Mouse (Mus musculus): Measurements from ENCODE around the gene Endov. TPM values are rescaled to one million over a fixed set of nuclear protein-coding genes. Genes with fewer than 3 reads are reported as not detected.

Endov gene
- total and polyA plus RNA-seq, 3 experiments, result 8.9 to 16.6 (median 14.4) TPM

DNA sequence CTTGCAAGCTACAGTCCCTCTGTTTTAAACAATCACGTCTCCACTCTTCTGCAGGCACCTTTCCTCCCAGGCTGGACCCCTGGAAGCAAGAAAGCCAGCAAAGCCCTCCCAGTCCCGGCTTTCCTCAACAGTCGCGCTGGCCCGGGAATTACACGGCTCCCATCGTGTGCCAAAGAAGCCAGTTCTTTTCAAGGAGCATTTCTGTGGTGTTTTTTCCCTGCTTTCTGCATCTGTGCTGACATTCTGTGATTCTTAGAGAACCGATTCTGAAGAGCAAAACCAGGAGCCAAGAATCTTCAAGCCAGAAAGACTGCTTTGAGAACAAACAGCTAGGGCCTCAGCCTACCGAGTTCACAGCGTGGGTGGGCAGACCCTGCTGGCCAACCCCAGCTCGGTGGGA, 37.8 kb downstream of the Endov start:
- DNase-seq (ENCODE audit: low spot score), result no peak
- peaks cover 6% of the 10 kb centered on the region for H3K4me1 ChIP-seq (ENCODE audit: insufficient read depth, low read depth, low read length)
- ATAC-seq (ENCODE audit: extremely low read depth, insufficient number of reproducible peaks, low FRiP score, poor library complexity, severe bottlenecking), result no peak
- H3K36me3 ChIP-seq (replicated peaks), result no peaks in the 10 kb centered on the region
- peaks cover 4% of the 10 kb centered on the region for H3K9me3 ChIP-seq (replicated peaks)
- H3K4me3 ChIP-seq (ENCODE audit: low read depth, low read length), result no peak overlapping the region
- no peak for TF ChIP-seq POLR2AphosphoS5 (IDR thresholded peaks at IDR 0.05; ENCODE audit: insufficient replicate concordance, low read depth, low read length)
- TF ChIP-seq GATA1 (IDR thresholded peaks at IDR 0.05; ENCODE audit: borderline replicate concordance, low read length), result no peak
- TF ChIP-seq CTCF (IDR thresholded peaks at IDR 0.05; ENCODE audit: low read depth, low read length), result no peak
- no peak for TF ChIP-seq TAL1 (conservative IDR thresholded peaks at IDR 0.05; ENCODE audit: low read depth, low read length)
- no peak for TF ChIP-seq GATA2 (IDR thresholded peaks at IDR 0.05; ENCODE audit: borderline replicate concordance, low read depth, low read length)
- peaks cover 49% of the 10 kb centered on the region for H3K27me3 ChIP-seq (ENCODE audit: insufficient read depth, low read length)

DNA sequence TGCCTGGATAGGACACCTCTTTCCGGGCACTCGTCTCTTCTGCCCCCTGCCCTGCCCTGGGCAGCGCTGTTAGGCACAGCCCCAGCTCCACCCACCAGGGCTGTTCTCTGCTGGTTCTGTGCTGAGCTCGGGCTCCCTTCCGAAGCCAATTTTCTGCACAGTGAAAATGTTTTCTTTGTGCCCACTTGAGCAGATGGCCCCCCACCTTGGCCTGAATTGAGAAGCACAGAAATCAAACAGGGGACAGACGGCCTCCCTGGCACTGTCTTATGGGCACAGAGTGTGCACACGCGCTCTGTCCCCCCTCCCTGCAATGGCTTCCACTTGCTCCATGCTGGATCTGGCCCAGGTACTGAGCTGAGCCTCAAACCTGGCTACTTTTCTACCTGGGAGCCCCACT, 41.3 kb downstream of the Endov start:
- no peaks in the 10 kb centered on the region for H3K9me3 ChIP-seq (replicated peaks)
- H3K4me3 ChIP-seq (ENCODE audit: low read depth, low read length), result no peak overlapping the region
- ATAC-seq (ENCODE audit: extremely low read depth, insufficient number of reproducible peaks, low FRiP score, poor library complexity, severe bottlenecking) (no peak), DNase-seq (ENCODE audit: low spot score) (no peak)
- peaks cover 37% of the 10 kb centered on the region for H3K27me3 ChIP-seq (ENCODE audit: insufficient read depth, low read length)
- no peaks in the 10 kb centered on the region for H3K4me1 ChIP-seq (ENCODE audit: insufficient read depth, low read depth, low read length)
- TF ChIP-seq POLR2AphosphoS5 (IDR thresholded peaks at IDR 0.05; ENCODE audit: insufficient replicate concordance, low read depth, low read length) (no peak), GATA1 (IDR thresholded peaks at IDR 0.05; ENCODE audit: borderline replicate concordance, low read length) (no peak), GATA2 (IDR thresholded peaks at IDR 0.05; ENCODE audit: borderline replicate concordance, low read depth, low read length) (no peak), TAL1 (conservative IDR thresholded peaks at IDR 0.05; ENCODE audit: low read depth, low read length) (no peak), CTCF (IDR thresholded peaks at IDR 0.05; ENCODE audit: low read depth, low read length) (no peak)
- H3K36me3 ChIP-seq (replicated peaks), result no peaks in the 10 kb centered on the region

GRCm38 (mm10) chr11:119533745-119534144, 42.6 kb downstream of the Endov start:
- H3K4me1 ChIP-seq (ENCODE audit: insufficient read depth, low read depth, low read length), result no peaks in the 10 kb centered on the region
- H3K36me3 ChIP-seq (replicated peaks), result no peaks in the 10 kb centered on the region
- H3K27me3 ChIP-seq (ENCODE audit: insufficient read depth, low read length), result peaks cover 32% of the 10 kb centered on the region
- no peak overlapping the region for H3K4me3 ChIP-seq (ENCODE audit: low read depth, low read length)
- DNase-seq (ENCODE audit: low spot score), result no peak
- no peak for TF ChIP-seq CTCF (IDR thresholded peaks at IDR 0.05; ENCODE audit: low read depth, low read length)
- no peak for TF ChIP-seq TAL1 (conservative IDR thresholded peaks at IDR 0.05; ENCODE audit: low read depth, low read length)
- TF ChIP-seq GATA1 (IDR thresholded peaks at IDR 0.05; ENCODE audit: borderline replicate concordance, low read length), result no peak
- no peak for TF ChIP-seq GATA2 (IDR thresholded peaks at IDR 0.05; ENCODE audit: borderline replicate concordance, low read depth, low read length)
- no peak for TF ChIP-seq POLR2AphosphoS5 (IDR thresholded peaks at IDR 0.05; ENCODE audit: insufficient replicate concordance, low read depth, low read length)
- H3K9me3 ChIP-seq (replicated peaks), result no peaks in the 10 kb centered on the region
- ATAC-seq (ENCODE audit: extremely low read depth, insufficient number of reproducible peaks, low FRiP score, poor library complexity, severe bottlenecking), result no peak

GRCm38 (mm10) chr11:119539944-119540343, 48.8 kb downstream of the Endov start:
- no peak for DNase-seq (ENCODE audit: low spot score)

GRCm38 (mm10) chr11:119540560-119540959, 49.4 kb downstream of the Endov start:
- H3K36me3 ChIP-seq (replicated peaks), result no peaks in the 10 kb centered on the region
- no peaks in the 10 kb centered on the region; the same call in 1 of the 2 replicates for H3K4me1 ChIP-seq (ENCODE audit: insufficient read depth, low read depth, low read length)
- DNase-seq (ENCODE audit: low spot score) (no peak), ATAC-seq (ENCODE audit: extremely low read depth, insufficient number of reproducible peaks, low FRiP score, poor library complexity, severe bottlenecking) (no peak)
- H3K4me3 ChIP-seq (ENCODE audit: low read depth, low read length), result no peak overlapping the region
- no peaks in the 10 kb centered on the region for H3K9me3 ChIP-seq (replicated peaks)
- H3K27me3 ChIP-seq (ENCODE audit: insufficient read depth, low read length), result peaks cover 51% of the 10 kb centered on the region
- no peak for TF ChIP-seq GATA2 (IDR thresholded peaks at IDR 0.05; ENCODE audit: borderline replicate concordance, low read depth, low read length)
- TF ChIP-seq GATA1 (IDR thresholded peaks at IDR 0.05; ENCODE audit: borderline replicate concordance, low read length), result no peak
- no peak for TF ChIP-seq CTCF (IDR thresholded peaks at IDR 0.05; ENCODE audit: low read depth, low read length)
- no peak for TF ChIP-seq POLR2AphosphoS5 (IDR thresholded peaks at IDR 0.05; ENCODE audit: insufficient replicate concordance, low read depth, low read length)
- no peak for TF ChIP-seq TAL1 (conservative IDR thresholded peaks at IDR 0.05; ENCODE audit: low read depth, low read length)

More at GRCm38 (mm10) chr11:119539944-119540343, 48.8 kb downstream of the Endov start:
- no peak overlapping the region for H3K4me3 ChIP-seq (ENCODE audit: low read depth, low read length)
- no peaks in the 10 kb centered on the region for H3K36me3 ChIP-seq (replicated peaks)
- TF ChIP-seq GATA2 (IDR thresholded peaks at IDR 0.05; ENCODE audit: borderline replicate concordance, low read depth, low read length) (no peak), POLR2AphosphoS5 (IDR thresholded peaks at IDR 0.05; ENCODE audit: insufficient replicate concordance, low read depth, low read length) (no peak), CTCF (IDR thresholded peaks at IDR 0.05; ENCODE audit: low read depth, low read length) (no peak), GATA1 (IDR thresholded peaks at IDR 0.05; ENCODE audit: borderline replicate concordance, low read length) (no peak), TAL1 (conservative IDR thresholded peaks at IDR 0.05; ENCODE audit: low read depth, low read length) (no peak)
- H3K4me1 ChIP-seq (ENCODE audit: insufficient read depth, low read depth, low read length), result no peaks in the 10 kb centered on the region; the same call in 1 of the 2 replicates
- H3K27me3 ChIP-seq (ENCODE audit: insufficient read depth, low read length), result peaks cover 47% of the 10 kb centered on the region
- no peak for ATAC-seq (ENCODE audit: extremely low read depth, insufficient number of reproducible peaks, low FRiP score, poor library complexity, severe bottlenecking)
- H3K9me3 ChIP-seq (replicated peaks), result no peaks in the 10 kb centered on the region

- Histone ChIP-seq H3K36me3 (replicated peaks) (no peaks in the 10 kb centered on the region), H3K4me3 (ENCODE audit: low read depth, low read length) (no peak overlapping the region), H3K9me3 (replicated peaks) (no peaks in the 10 kb centered on the region), H3K27me3 (ENCODE audit: insufficient read depth, low read length) (peaks cover 56% of the 10 kb centered on the region), H3K4me1 (ENCODE audit: insufficient read depth, low read depth, low read length) (no peaks in the 10 kb centered on the region; the same call in 1 of the 2 replicates)
- ATAC-seq (ENCODE audit: extremely low read depth, insufficient number of reproducible peaks, low FRiP score, poor library complexity, severe bottlenecking) (no peak), DNase-seq (ENCODE audit: low spot score) (no peak)
- no peak for TF ChIP-seq CTCF (IDR thresholded peaks at IDR 0.05; ENCODE audit: low read depth, low read length)
- no peak for TF ChIP-seq TAL1 (conservative IDR thresholded peaks at IDR 0.05; ENCODE audit: low read depth, low read length)
- no peak for TF ChIP-seq GATA1 (IDR thresholded peaks at IDR 0.05; ENCODE audit: borderline replicate concordance, low read length)
- TF ChIP-seq POLR2AphosphoS5 (IDR thresholded peaks at IDR 0.05; ENCODE audit: insufficient replicate concordance, low read depth, low read length), result no peak
- TF ChIP-seq GATA2 (IDR thresholded peaks at IDR 0.05; ENCODE audit: borderline replicate concordance, low read depth, low read length), result no peak
These were observed 49.9 kb downstream of the Endov start for GRCm38 (mm10) chr11:119541082-119541481.
